ENCODE assay signal across 16 mouse cellular contexts in genomic region chr1:73929211-73929951, GRCm38 (mm10).
A peak's percentile ranks its signal among the peaks of the same experiment; 100 is the strongest.
DNase-seq lines count a peak whose midpoint lies in the region; ATAC-seq and TF ChIP-seq lines count a peak whose summit lies in the region.
"Had no signal": no experiment of that assay in that cellular context is flagged by ENCODE, and none has a peak within 500 bp of the region (broad histone marks: within the 10 kb centered on the region; RNA-seq: fewer than 3 reads in every experiment).

No protein-coding gene starts in this region.

- no peak overlapping the region for H3K4me3 ChIP-seq in hindbrain, embryonic 10.5 days
- no peak overlapping the region for H3K4me3 ChIP-seq in hindbrain, embryonic 16.5 days (ENCODE audit: low read length)
- no peak overlapping the region for H3K4me3 ChIP-seq in liver, postnatal 0 days (ENCODE audit: low read depth, low read length)
- H3K4me3 ChIP-seq: embryonic facial prominence, embryonic 12.5 days; forebrain, embryonic 13.5 days had no signal

- WGBS in hindbrain, embryonic 10.5 days: 41% methylated on average over 15 of the region's 15 CpGs
- 59% methylated on average over 15 of the region's 15 CpGs for WGBS in hindbrain, embryonic 16.5 days
- 62% methylated on average over 15 of the region's 15 CpGs for WGBS in liver, postnatal 0 days (ENCODE audit: insufficient replicate concordance)

- DNase-seq in hindbrain, embryonic 10.5 days (ENCODE audit: low spot score): peak; percentile 42
- DNase-seq in kidney, adult 11 months: peak; percentile 80
- peak; percentile 86 for DNase-seq in kidney, postnatal 14 days
- peak; percentile 69 for DNase-seq in liver, postnatal 0 days
- DNase-seq in right cerebral cortex, postnatal 25 days: no peak
- DNase-seq in cerebellum, adult 11-12 months: no peak
- DNase-seq: adrenal gland, postnatal 10 days; cerebellum, adult 2 months; gastrocnemius, postnatal 36 days; lung, postnatal 14 days; midbrain, embryonic 14.5 days had no signal

- H3K36me3 ChIP-seq in hindbrain, embryonic 10.5 days: peaks cover 37% of the 10 kb centered on the region
- H3K36me3 ChIP-seq in hindbrain, embryonic 16.5 days (ENCODE audit: control insufficient read depth, insufficient read depth, low read length): no peaks in the 10 kb centered on the region
- H3K36me3 ChIP-seq in liver, postnatal 0 days (replicated peaks; ENCODE audit: insufficient read depth, low read length): peaks cover 24% of the 10 kb centered on the region

- no peaks in the 10 kb centered on the region for H3K9me3 ChIP-seq in hindbrain, embryonic 10.5 days
- no peaks in the 10 kb centered on the region for H3K9me3 ChIP-seq in hindbrain, embryonic 16.5 days (ENCODE audit: control insufficient read depth, low read length)
- H3K9me3 ChIP-seq in liver, postnatal 0 days (ENCODE audit: low read length): no peaks in the 10 kb centered on the region
- H3K9me3 ChIP-seq: embryonic facial prominence, embryonic 12.5 days; forebrain, embryonic 13.5 days had no signal

- peaks cover 47% of the 10 kb centered on the region for H3K4me1 ChIP-seq in hindbrain, embryonic 10.5 days (replicated peaks)
- H3K4me1 ChIP-seq in hindbrain, embryonic 16.5 days (ENCODE audit: control insufficient read depth, insufficient read depth, low read depth, low read length): no peaks in the 10 kb centered on the region
- peaks cover 27% of the 10 kb centered on the region for H3K4me1 ChIP-seq in liver, postnatal 0 days (ENCODE audit: insufficient read depth)
- H3K4me1 ChIP-seq: embryonic facial prominence, embryonic 12.5 days; forebrain, embryonic 13.5 days had no signal

- no peaks in the 10 kb centered on the region for H3K27me3 ChIP-seq in hindbrain, embryonic 10.5 days (ENCODE audit: insufficient read depth, poor library complexity, severe bottlenecking)
- no peaks in the 10 kb centered on the region for H3K27me3 ChIP-seq in hindbrain, embryonic 16.5 days (replicated peaks; ENCODE audit: control insufficient read depth, insufficient read depth, low read length)
- no peaks in the 10 kb centered on the region for H3K27me3 ChIP-seq in liver, postnatal 0 days (ENCODE audit: insufficient read depth, low read length)
- H3K27me3 ChIP-seq: CH12.LX; embryonic facial prominence, embryonic 12.5 days; forebrain, embryonic 13.5 days; Patski had no signal

- H3K9ac ChIP-seq in hindbrain, embryonic 16.5 days (ENCODE audit: low read depth, low read length): no peak overlapping the region
- 0 out of 2 replicates have a peak overlapping the region, but pooled peaks have one; percentile 22 for H3K9ac ChIP-seq in liver, postnatal 0 days (replicated peaks)
- H3K9ac ChIP-seq: embryonic facial prominence, embryonic 12.5 days; forebrain, embryonic 13.5 days had no signal

- no peak for TF ChIP-seq CTCF in liver, postnatal 0 days (IDR thresholded peaks at IDR 0.05; ENCODE audit: low read depth)

- H3K4me2 ChIP-seq in hindbrain, embryonic 16.5 days (ENCODE audit: low read length): no peak overlapping the region
- no peak overlapping the region for H3K4me2 ChIP-seq in liver, postnatal 0 days (ENCODE audit: low read depth, low read length)
- H3K4me2 ChIP-seq: embryonic facial prominence, embryonic 12.5 days; forebrain, embryonic 13.5 days had no signal

- ATAC-seq in hindbrain, embryonic 16.5 days: no peak
- peak; percentile 86 for ATAC-seq in liver, postnatal 0 days
- ATAC-seq: forebrain, embryonic 13.5 days; Patski had no signal

- no peak for TF ChIP-seq EP300 in liver, postnatal 0 days (IDR thresholded peaks at IDR 0.05; ENCODE audit: low read depth)

- H3K27ac ChIP-seq in hindbrain, embryonic 10.5 days: no peak overlapping the region
- no peak overlapping the region for H3K27ac ChIP-seq in hindbrain, embryonic 16.5 days (ENCODE audit: low read depth, low read length)
- peak overlapping the region; percentile 39; the same call in 1 of the 2 replicates for H3K27ac ChIP-seq in liver, postnatal 0 days (ENCODE audit: low read depth)
- H3K27ac ChIP-seq: embryonic facial prominence, embryonic 12.5 days; forebrain, embryonic 13.5 days had no signal

Comparison
In these comparisons a context has a peak if more than half of its experiments do, and no peak if none do; other contexts are left out.
1. DNase-seq: peak in hindbrain, embryonic 10.5 days (single experiment), kidney, adult 11 months (single experiment), kidney, postnatal 14 days (single experiment) and liver, postnatal 0 days (single experiment); none in right cerebral cortex, postnatal 25 days (single experiment) and cerebellum, adult 11-12 months (single experiment).